Mouse (Mus musculus): Measurements from ENCODE around the gene Mfap3. TPM values are rescaled to one million over a fixed set of nuclear protein-coding genes. Genes with fewer than 3 reads are reported as not detected.

Mfap3 gene
- total RNA-seq, 2 experiments from 2014 or later: 20.4 to 24.9 TPM

- intact Hi-C loops (cut with DNase I): no loop called here
- no peak overlapping the region for H3K4me3 ChIP-seq
- no peak overlapping the region for H3K27ac ChIP-seq
- no peak for DNase-seq (ENCODE audit: extremely low spot score in 1 of 2, low spot score in 2 of 2)
- TF ChIP-seq CTCF (IDR thresholded peaks at IDR 0.05): no peak
Measured at GRCm38 (mm10) chr11:57506899-57507298, 11.6 kb upstream of the Mfap3 start.

DNA sequence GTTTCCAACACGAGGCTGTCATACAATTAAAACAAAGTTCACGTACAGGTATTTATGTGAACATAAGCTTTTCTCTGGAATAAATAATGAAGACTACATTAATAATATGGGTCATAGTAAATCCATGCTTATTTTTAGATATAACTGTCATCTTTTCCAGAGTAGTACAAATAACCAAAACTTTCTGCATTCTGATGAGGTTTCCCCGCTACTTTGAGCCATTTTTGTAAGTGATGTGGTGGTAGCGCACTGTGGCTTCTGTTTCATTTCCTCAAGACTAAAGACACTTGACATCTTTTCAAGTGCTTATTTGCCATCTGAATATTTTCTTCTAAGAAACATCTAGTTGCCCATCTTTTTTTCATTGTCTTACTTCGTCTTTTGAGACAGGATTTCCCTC, 3.2 kb upstream of the Mfap3 start:
- no peak for DNase-seq (ENCODE audit: extremely low spot score in 1 of 2, low spot score in 2 of 2)
- Histone ChIP-seq H3K27ac (no peak overlapping the region), H3K4me3 (no peak overlapping the region)
- intact Hi-C loops (cut with DNase I): no loop called here
- TF ChIP-seq CTCF (IDR thresholded peaks at IDR 0.05): no peak

GRCm38 (mm10) chr11:57516946-57517441, 1.5 kb upstream of the Mfap3 start:
- intact Hi-C loops (cut with DNase I): no loop called here
- Histone ChIP-seq H3K27ac (no peak overlapping the region), H3K4me3 (no peak overlapping the region)
- TF ChIP-seq CTCF (IDR thresholded peaks at IDR 0.05): no peak
- DNase-seq (ENCODE audit: extremely low spot score in 1 of 2, low spot score in 2 of 2): no peak

GRCm38 (mm10) chr11:57518751-57519148, 286 bp downstream of the Mfap3 start:
- DNase-seq (ENCODE audit: extremely low spot score in 1 of 2, low spot score in 2 of 2): no peak
- TF ChIP-seq CTCF (IDR thresholded peaks at IDR 0.05): no peak
- intact Hi-C loops (cut with DNase I): no loop called here
- Histone ChIP-seq H3K4me3 (peak overlapping the region; percentile 66), H3K27ac (peak overlapping the region; percentile 66)

DNA sequence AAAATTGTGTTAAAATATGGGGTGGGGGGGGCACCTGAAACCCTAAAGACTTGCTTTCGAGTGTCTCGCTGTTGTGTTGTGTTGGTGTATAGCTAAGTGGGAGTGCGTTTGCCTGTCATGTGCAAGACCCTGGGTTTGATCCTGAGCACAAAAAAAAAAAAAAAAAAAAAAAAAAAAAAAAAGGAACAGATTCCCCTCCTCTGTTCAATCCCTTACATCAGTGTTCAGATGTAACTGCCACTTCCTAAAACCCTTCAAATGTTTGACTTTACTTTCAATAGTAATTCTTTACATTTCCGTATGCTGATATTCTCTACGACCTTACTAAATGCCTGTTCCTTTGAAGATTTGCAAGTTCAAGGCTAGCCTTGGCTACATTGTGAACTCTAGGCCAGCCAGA, 840 bp downstream of the Mfap3 start:
- TF ChIP-seq CTCF (IDR thresholded peaks at IDR 0.05): no peak
- H3K27ac ChIP-seq: no peak overlapping the region
- intact Hi-C loops (cut with DNase I): no loop called here
- peak overlapping the region; percentile 66 for H3K4me3 ChIP-seq
- DNase-seq (ENCODE audit: extremely low spot score in 1 of 2, low spot score in 2 of 2): no peak

- no peak for TF ChIP-seq CTCF (IDR thresholded peaks at IDR 0.05)
- intact Hi-C loops (cut with DNase I): no loop called here
- DNase-seq (ENCODE audit: extremely low spot score in 1 of 2, low spot score in 2 of 2): no peak
- Histone ChIP-seq H3K4me3 (no peak overlapping the region), H3K27ac (no peak overlapping the region)
Measured at GRCm38 (mm10) chr11:57521206-57521605, 2.7 kb downstream of the Mfap3 start.

DNA sequence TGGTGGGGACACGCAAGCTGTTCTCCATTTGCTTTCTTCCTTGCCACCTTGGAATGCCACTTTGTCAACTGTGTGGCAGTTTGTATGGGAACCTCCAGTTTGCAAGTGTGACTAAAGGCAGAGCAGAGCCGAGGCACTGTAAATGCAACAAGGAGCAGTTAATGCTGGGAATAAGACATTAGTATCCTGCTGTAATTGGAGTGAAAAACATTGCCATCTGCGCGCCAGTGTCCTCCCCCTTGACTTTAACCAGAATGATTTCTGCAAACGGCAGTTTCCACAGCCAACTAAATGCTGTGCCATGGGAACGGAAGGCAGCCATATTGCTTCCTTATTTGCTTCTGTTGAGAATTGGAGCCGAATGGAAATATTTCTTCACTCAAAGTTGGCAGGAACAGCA, 3.6 kb downstream of the Mfap3 start:
- intact Hi-C loops (cut with DNase I): no loop called here
- TF ChIP-seq CTCF (IDR thresholded peaks at IDR 0.05): no peak

DNA sequence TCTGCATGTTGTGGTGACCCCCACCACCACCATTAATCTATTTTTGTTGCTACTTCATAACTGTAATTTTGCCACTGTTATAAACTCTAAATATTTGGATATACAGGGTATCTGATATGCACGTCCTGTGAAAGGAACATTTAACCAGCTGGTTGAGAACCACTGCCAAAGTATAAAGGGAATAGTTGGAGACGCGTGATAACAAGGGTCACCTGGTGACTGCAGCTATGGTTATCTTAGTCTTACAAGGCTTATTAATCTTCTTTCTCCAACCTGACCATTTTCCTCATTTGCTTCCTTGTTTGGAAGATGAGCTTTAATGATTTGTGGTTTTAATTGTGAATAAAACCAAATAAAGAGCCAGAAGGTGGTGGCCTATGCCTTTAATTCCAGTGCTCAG, 5.0 kb downstream of the Mfap3 start:
- intact Hi-C loops (cut with DNase I): no loop called here
- Histone ChIP-seq H3K27ac (no peak overlapping the region), H3K4me3 (no peak overlapping the region)
- no peak for DNase-seq (ENCODE audit: extremely low spot score in 1 of 2, low spot score in 2 of 2)
- no peak for TF ChIP-seq CTCF (IDR thresholded peaks at IDR 0.05)

More for the DNA sequence above, 3.6 kb downstream of the Mfap3 start:
- no peak overlapping the region for H3K4me3 ChIP-seq
- DNase-seq (ENCODE audit: extremely low spot score in 1 of 2, low spot score in 2 of 2): peak; percentile 17 to 29
- peak overlapping the region; percentile 3; the same call in 1 of the 2 replicates for H3K27ac ChIP-seq

DNA sequence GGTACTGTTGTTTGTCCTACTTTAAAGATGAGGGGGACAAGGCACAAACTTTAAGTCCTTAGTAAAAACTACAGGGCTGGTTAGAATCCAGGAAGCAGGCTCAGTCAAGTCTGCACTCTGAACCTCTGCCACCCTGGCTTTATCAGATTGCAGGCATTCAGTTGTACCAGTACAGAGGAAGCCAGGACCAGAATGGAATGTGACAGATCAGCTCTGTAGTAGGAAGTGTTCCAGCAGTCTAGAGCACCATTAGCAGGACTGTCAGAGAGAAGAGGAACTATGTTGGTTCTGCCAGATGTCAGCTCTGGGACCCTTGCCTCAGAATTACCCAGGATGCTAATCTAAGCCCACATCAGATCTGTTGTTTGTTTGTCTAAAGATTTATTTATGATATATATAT, 6.1 kb downstream of the Mfap3 start:
- intact Hi-C loops (cut with DNase I): no loop called here
- DNase-seq (ENCODE audit: extremely low spot score in 1 of 2, low spot score in 2 of 2): no peak
- Histone ChIP-seq H3K27ac (no peak overlapping the region), H3K4me3 (no peak overlapping the region)
- no peak for TF ChIP-seq CTCF (IDR thresholded peaks at IDR 0.05)

DNA sequence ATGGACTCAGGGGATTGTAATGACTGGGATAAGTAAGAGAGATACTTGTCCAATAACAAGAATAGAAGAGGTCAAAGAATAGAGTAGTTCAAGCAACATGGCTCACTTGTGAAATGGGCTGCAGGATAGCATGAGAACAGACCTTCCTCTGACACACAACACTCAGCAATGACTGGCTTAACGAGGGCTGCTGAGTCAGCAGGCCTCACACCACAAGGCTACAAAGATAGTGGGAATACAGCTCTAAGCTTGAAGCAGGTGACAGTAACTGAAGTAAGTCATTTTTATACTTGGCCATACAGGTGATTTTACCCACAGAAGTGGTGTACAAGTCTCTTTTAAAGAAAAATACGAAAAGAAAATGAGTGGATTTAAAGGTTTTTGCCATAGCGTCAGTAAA, 7.4 kb downstream of the Mfap3 start:
- intact Hi-C loops (cut with DNase I): no loop called here
- no peak for TF ChIP-seq CTCF (IDR thresholded peaks at IDR 0.05)
- Histone ChIP-seq H3K27ac (no peak overlapping the region), H3K4me3 (no peak overlapping the region)
- no peak for DNase-seq (ENCODE audit: extremely low spot score in 1 of 2, low spot score in 2 of 2)

GRCm38 (mm10) chr11:57527506-57527905, 9.0 kb downstream of the Mfap3 start:
- TF ChIP-seq CTCF (IDR thresholded peaks at IDR 0.05): no peak
- H3K4me3 ChIP-seq: no peak overlapping the region
- no peak for DNase-seq (ENCODE audit: extremely low spot score in 1 of 2, low spot score in 2 of 2)
- intact Hi-C loops (cut with DNase I): no loop called here
- no peak overlapping the region for H3K27ac ChIP-seq

- intact Hi-C loops (cut with DNase I): no loop called here
- TF ChIP-seq CTCF (IDR thresholded peaks at IDR 0.05): no peak
- H3K4me3 ChIP-seq: no peak overlapping the region
- H3K27ac ChIP-seq: no peak overlapping the region
- no peak for DNase-seq (ENCODE audit: extremely low spot score in 1 of 2, low spot score in 2 of 2)
Measured at GRCm38 (mm10) chr11:57529111-57529510, 10.6 kb downstream of the Mfap3 start.

GRCm38 (mm10) chr11:57531300-57531950, 13.0 kb downstream of the Mfap3 start:
- Histone ChIP-seq H3K27ac (no peak overlapping the region), H3K4me3 (no peak overlapping the region)
- no peak for DNase-seq (ENCODE audit: extremely low spot score in 1 of 2, low spot score in 2 of 2)
- intact Hi-C loops (cut with DNase I): no loop called here
- no peak for TF ChIP-seq CTCF (IDR thresholded peaks at IDR 0.05)

All from left cerebral cortex, adult 2 months (tissue).